Comparison of ENCODE assay signal across 18 mouse cellular contexts in the genomic region with DNA sequence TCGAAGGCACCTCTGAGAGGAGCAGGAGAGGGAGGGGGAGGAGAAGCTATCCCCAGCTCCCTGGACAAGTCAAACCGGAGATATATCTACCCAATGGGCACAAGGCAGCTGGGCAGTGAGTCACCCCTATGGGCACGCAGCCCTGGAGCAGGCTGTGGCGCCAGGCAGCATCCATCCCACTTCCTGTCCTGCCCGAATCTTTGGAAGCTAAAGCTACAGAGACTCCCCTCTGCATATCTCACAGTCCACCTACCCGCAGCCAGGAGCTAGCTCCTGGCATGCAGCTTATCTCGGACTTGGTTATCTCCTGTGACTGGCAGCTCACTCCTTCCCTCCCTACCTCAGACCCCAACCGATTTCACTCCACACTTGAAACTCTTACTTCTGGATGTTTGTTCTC. TPM values are rescaled to one million over a fixed set of nuclear protein-coding genes. Genes with fewer than 3 reads are reported as not detected.
DNase-seq lines count a peak whose midpoint lies in the region.
"Had no signal": no experiment of that assay in that cellular context is flagged by ENCODE, and none has a peak within 500 bp of the region (broad histone marks: within the 10 kb centered on the region; RNA-seq: fewer than 3 reads in every experiment).

No protein-coding gene starts in this region.

- peak; percentile 92 for DNase-seq in heart, adult 11 months
- no peak for DNase-seq in heart, adult 8-10 months (ENCODE audit: low spot score)
- DNase-seq in right cerebral cortex, adult 18-20 months: peak; percentile 11
- no peak for DNase-seq in right cerebral cortex, postnatal 4 days
- DNase-seq in adrenal gland, postnatal 36 days: peak; percentile 75 to 79
- no peak for DNase-seq in retina, embryonic 14.5 days (ENCODE audit: low spot score)
- DNase-seq in frontal cortex, postnatal 36 days (ENCODE audit: low spot score in 2 of 2): no peak
- DNase-seq in spleen, postnatal 36 days (ENCODE audit: low spot score in 2 of 2): no peak
- DNase-seq: cerebellum, adult 9-11 months; forebrain, postnatal 0 days; kidney, adult 18-20 months; kidney, postnatal 25 days; layer of hippocampus, postnatal 36 days; lung, postnatal 10 days; thymus, postnatal 25 days had no signal

RNA-seq across cellular contexts. Expression of gene Padi3, which starts 1.3 kb away (rescaled TPM):
- under 1 TPM; 0.09 to 0.34 (median 0.13) TPM for total RNA-seq in heart, adult 8-10 months (2022)
- not detected for total RNA-seq in adrenal gland, postnatal 36 days (2021)
- total RNA-seq: forebrain, postnatal 0 days; hindbrain, postnatal 0 days; layer of hippocampus, postnatal 36 days; monocyte, adult 5-6 weeks had no signal

RNA-seq across cellular contexts. Expression of gene Padi4, which starts 35.1 kb away (rescaled TPM):
- total RNA-seq in heart, adult 8-10 months (2022): 1 to 10 TPM in 1 of 4 experiments, under 1 TPM in 3; 0.24 to 5.3 (median 0.27) TPM
- under 1 TPM; 0.23 to 0.63 TPM for total RNA-seq in adrenal gland, postnatal 36 days (2021)
- total RNA-seq: forebrain, postnatal 0 days; gastrocnemius, adult 8-10 months; hindbrain, postnatal 0 days; layer of hippocampus, postnatal 36 days had no signal

RNA-seq across cellular contexts. Expression of gene Padi1, which starts 36.5 kb away (rescaled TPM):
- not detected for total RNA-seq in heart, adult 8-10 months (2022)
- not detected for total RNA-seq in adrenal gland, postnatal 36 days (2021)
- total RNA-seq: hindbrain, postnatal 0 days; layer of hippocampus, postnatal 36 days had no signal

Comparison
In these comparisons a context has a peak if more than half of its experiments do, and no peak if none do; other contexts are left out.
1. DNase-seq: peak in heart, adult 11 months (single experiment), right cerebral cortex, adult 18-20 months (single experiment) and adrenal gland, postnatal 36 days (2 of 2); none in heart, adult 8-10 months (single experiment), right cerebral cortex, postnatal 4 days (single experiment), retina, embryonic 14.5 days (single experiment), frontal cortex, postnatal 36 days (0 of 2) and spleen, postnatal 36 days (0 of 2).